Mouse (Mus musculus): ENCODE results near the gene Gm3880. TPM values are rescaled to one million over a fixed set of nuclear protein-coding genes. Genes with fewer than 3 reads are reported as not detected.
A peak's percentile ranks its signal among the peaks of the same experiment; 100 is the strongest.

Gm3880 gene
- polyA plus RNA-seq, 1 experiment from 2014 or later: not detected

DNA sequence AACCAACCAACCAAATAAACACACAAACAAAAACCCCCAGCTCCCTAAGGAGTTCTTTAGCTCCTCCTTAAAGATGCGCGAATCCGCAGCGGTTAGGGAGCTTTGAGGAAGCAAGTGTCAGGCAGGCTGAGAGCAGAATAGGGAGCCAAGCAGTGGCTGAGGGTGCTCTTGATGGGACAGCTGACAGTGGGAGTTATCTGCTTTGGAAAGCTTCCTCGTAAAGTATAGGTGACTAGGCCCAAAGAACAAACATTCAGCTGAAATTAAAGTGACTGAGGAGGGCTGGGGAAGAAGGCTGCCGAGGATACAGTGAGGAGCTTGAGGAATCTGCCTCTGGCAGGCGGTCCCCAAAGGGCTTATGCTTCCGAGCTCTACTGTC lies 42.2 kb downstream of the Gm3880 start:
- Histone ChIP-seq H3K9me3 (ENCODE audit: control insufficient read depth, low read length) (no peaks in the 10 kb centered on the region), H3K4me1 (ENCODE audit: control insufficient read depth, insufficient read depth, low read depth, low read length) (peaks cover 3% of the 10 kb centered on the region; the same call in 1 of the 2 replicates), H3K4me2 (ENCODE audit: low read length) (peak overlapping the region; percentile 68), H3K36me3 (ENCODE audit: control insufficient read depth, insufficient read depth, low read length) (no peaks in the 10 kb centered on the region), H3K9ac (ENCODE audit: low read depth, low read length) (peak overlapping the region; percentile 48), H3K27me3 (replicated peaks; ENCODE audit: control insufficient read depth, insufficient read depth, low read length) (peaks cover 8% of the 10 kb centered on the region), H3K4me3 (ENCODE audit: low read length) (peak overlapping the region; percentile 59), H3K27ac (ENCODE audit: low read depth, low read length) (no peak overlapping the region)
- WGBS: 20% methylated on average over 8 of the region's 8 CpGs
- peak; percentile 69 for ATAC-seq

GRCm38 (mm10) chrX:102643823-102644572 lies 42.8 kb downstream of the Gm3880 start, which contains the start of gene Phka1:
Gene Phka1 (minus strand): TSS chrX:102644246.
- WGBS: 16% methylated on average over 36 of the region's 60 CpGs
- ATAC-seq: peak; percentile 97
- Histone ChIP-seq H3K4me3 (ENCODE audit: low read length) (peak within 1 kb of the TSS; percentile 59), H3K9ac (ENCODE audit: low read depth, low read length) (peak within 1 kb of the TSS; percentile 62), H3K4me2 (ENCODE audit: low read length) (peak within 1 kb of the TSS; percentile 68), H3K4me1 (ENCODE audit: control insufficient read depth, insufficient read depth, low read depth, low read length) (peaks cover 3% of the 10 kb centered on the region; the same call in 1 of the 2 replicates), H3K36me3 (ENCODE audit: control insufficient read depth, insufficient read depth, low read length) (no peaks in the 10 kb centered on the region), H3K9me3 (ENCODE audit: control insufficient read depth, low read length) (no peaks in the 10 kb centered on the region), H3K27me3 (replicated peaks; ENCODE audit: control insufficient read depth, insufficient read depth, low read length) (peaks cover 8% of the 10 kb centered on the region), H3K27ac (ENCODE audit: low read depth, low read length) (peak within 1 kb of the TSS; percentile 34; the same call in 1 of the 2 replicates)

Other genes with a start within 250 kb of the Gm3880 start
- gene Hdac8, start 181.6 kb downstream of the Gm3880 start, polyA plus RNA-seq (2015; fragmentation: Nextera tagmentation; extraction: Ambion mirVana): 12.1 and 12.3 TPM in 2 replicates
- gene Phka1, start 42.7 kb downstream of the Gm3880 start, polyA plus RNA-seq (2015; fragmentation: Nextera tagmentation; extraction: Ambion mirVana): 8.9 and 9.9 TPM in 2 replicates
- gene Gm9112, start 20.7 kb upstream of the Gm3880 start, polyA plus RNA-seq (2015; fragmentation: Nextera tagmentation; extraction: Ambion mirVana): not detected in 2 replicates
- gene Dmrtc1b, start 20.9 kb upstream of the Gm3880 start, polyA plus RNA-seq (2015; fragmentation: Nextera tagmentation; extraction: Ambion mirVana): not detected in 2 replicates
- gene Dmrtc1c1, start 116.0 kb upstream of the Gm3880 start, polyA plus RNA-seq (2015; fragmentation: Nextera tagmentation; extraction: Ambion mirVana): not detected in 2 replicates
- gene Dmrtc1c2, start 167.6 kb upstream of the Gm3880 start, polyA plus RNA-seq (2015; fragmentation: Nextera tagmentation; extraction: Ambion mirVana): not detected in 2 replicates
- gene 1700031F05Rik, start 181.0 kb upstream of the Gm3880 start, polyA plus RNA-seq (2015; fragmentation: Nextera tagmentation; extraction: Ambion mirVana): not detected in 2 replicates
- 2.0 and 2.1 TPM in 2 replicates for gene Dmrtc1a, start 221.7 kb upstream of the Gm3880 start, polyA plus RNA-seq (2015; fragmentation: Nextera tagmentation; extraction: Ambion mirVana)
- not detected in 2 replicates for gene 1700011M02Rik, start 221.9 kb upstream of the Gm3880 start, polyA plus RNA-seq (2015; fragmentation: Nextera tagmentation; extraction: Ambion mirVana)
- gene 1700018G05Rik, start 241.4 kb upstream of the Gm3880 start, polyA plus RNA-seq (2015; fragmentation: Nextera tagmentation; extraction: Ambion mirVana): not detected in 2 replicates

All from hindbrain, embryonic 16.5 days (tissue).